Mouse (Mus musculus) hindbrain, embryonic 12.5 days (tissue): ENCODE measurements around the gene Rnaseh2b. TPM values are rescaled to one million over a fixed set of nuclear protein-coding genes. Genes with fewer than 3 reads are reported as not detected.
A peak's percentile ranks its signal among the peaks of the same experiment; 100 is the strongest.

ENCODE experiments used
- ATAC-seq: fragments of 200-750 bp; cut with Nextera tagmentation; 2 replicates; pipeline ENCODE4 v1.8.0; 2017; ENCODE audit warnings: moderate TSS enrichment; ENCODE audit not compliant: low FRiP score
- H3K27ac ChIP-seq: fragments of 300-500 bp; sonication (generic); 2 replicates; pipeline ENCODE4 v1.5.1; 2016; ENCODE audit warnings: mild to moderate bottlenecking
- H3K27me3 ChIP-seq: fragments of 300-500 bp; sonication (generic); 2 replicates; pipeline ENCODE4 v1.6.1; 2016; ENCODE audit warnings: mild to moderate bottlenecking
- H3K36me3 ChIP-seq: fragments of 300-500 bp; sonication (generic); 2 replicates; pipeline ENCODE4 v1.6.1; 2016; ENCODE audit warnings: mild to moderate bottlenecking
- H3K4me1 ChIP-seq: fragments of 300-500 bp; sonication (generic); 2 replicates; pipeline ENCODE4 v1.6.1; 2016
- H3K4me2 ChIP-seq: fragments of 300-500 bp; sonication (generic); replicated peaks from 2 replicates; pipeline ENCODE4 v1.6.1; 2016; ENCODE audit warnings: mild to moderate bottlenecking
- H3K4me3 ChIP-seq: fragments of 300-500 bp; sonication (generic); 2 replicates; pipeline ENCODE4 v1.5.1; 2016; ENCODE audit warnings: mild to moderate bottlenecking
- H3K9ac ChIP-seq: fragments of 300-500 bp; sonication (generic); 2 replicates; pipeline ENCODE4 v1.6.1; 2016; ENCODE audit warnings: mild to moderate bottlenecking, moderate library complexity
- H3K9me3 ChIP-seq: fragments of 300-500 bp; sonication (generic); replicated peaks from 2 replicates; pipeline ENCODE4 v1.6.1; 2016; ENCODE audit warnings: mild to moderate bottlenecking
- WGBS: fragments of 180-500 bp; shearing (Covaris S2); methylation state at CpG from one replicate; pipeline ENCODE4 v1.1.7; 2016; 5-methylcytosine and 5-hydroxymethylcytosine counted together
- polyA plus RNA-seq: library from polyadenylated mRNA; unstranded; fragments of >200 nt; fragmentation: Nextera tagmentation; extraction: Ambion mirVana; gene quantifications from 2 replicates; pipeline ENCODE4 v1.2.1, GENCODE M21; 2016

Rnaseh2b gene
- polyA plus RNA-seq, 1 experiment from 2014 or later: 37.4 TPM

DNA sequence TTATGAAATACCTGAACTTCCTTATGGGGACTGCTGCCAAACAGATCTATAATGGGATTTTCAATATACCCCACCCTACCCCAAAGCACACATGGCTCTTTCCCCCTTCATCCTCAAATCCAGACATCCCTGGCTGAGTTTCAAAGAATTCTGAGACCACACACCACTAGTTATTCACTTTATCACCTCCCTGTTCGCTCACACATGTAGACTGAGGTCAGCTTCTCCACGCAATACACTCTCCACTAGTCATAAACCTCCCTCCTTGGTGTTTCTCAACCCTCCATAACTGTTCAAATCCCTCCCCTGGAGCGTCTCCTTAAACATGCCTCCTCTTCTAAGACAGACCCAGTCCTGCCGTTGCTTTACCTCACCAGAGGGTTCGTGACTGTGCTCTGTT lies 31.1 kb downstream of the Rnaseh2b start:
- no peak overlapping the region for H3K4me3 ChIP-seq
- no peak overlapping the region for H3K4me2 ChIP-seq
- WGBS: 91% methylated on average over 5 of the region's 5 CpGs
- no peaks in the 10 kb centered on the region for H3K27me3 ChIP-seq
- no peak overlapping the region for H3K27ac ChIP-seq
- no peaks in the 10 kb centered on the region for H3K36me3 ChIP-seq
- H3K9me3 ChIP-seq: no peaks in the 10 kb centered on the region
- no peaks in the 10 kb centered on the region for H3K4me1 ChIP-seq
- ATAC-seq: no peak
- H3K9ac ChIP-seq: no peak overlapping the region

DNA sequence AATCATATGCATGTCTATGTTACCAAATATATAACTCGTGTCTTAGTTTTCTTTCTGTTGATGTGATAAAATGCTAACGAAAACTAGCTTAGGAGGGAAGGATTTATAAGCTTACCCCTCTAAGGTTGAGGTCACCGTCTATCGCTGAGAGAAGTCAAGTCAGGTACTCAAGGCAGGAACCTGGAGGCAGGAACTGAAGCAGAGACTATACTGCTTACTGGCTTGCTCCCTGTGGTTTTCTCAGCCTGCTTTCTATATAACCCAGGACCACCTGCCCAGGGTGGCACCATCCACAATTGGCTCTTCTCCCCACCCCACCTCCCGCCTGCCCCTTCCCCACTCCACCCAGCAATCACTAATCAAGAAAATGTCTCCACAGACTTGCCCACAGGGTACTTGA lies 32.6 kb downstream of the Rnaseh2b start:
- H3K36me3 ChIP-seq: no peaks in the 10 kb centered on the region
- H3K4me1 ChIP-seq: no peaks in the 10 kb centered on the region
- no peaks in the 10 kb centered on the region for H3K27me3 ChIP-seq
- WGBS: 97% methylated on average over 5 of the region's 5 CpGs
- no peak overlapping the region for H3K9ac ChIP-seq
- no peaks in the 10 kb centered on the region for H3K9me3 ChIP-seq
- no peak overlapping the region for H3K4me2 ChIP-seq
- H3K27ac ChIP-seq: no peak overlapping the region
- H3K4me3 ChIP-seq: no peak overlapping the region
- no peak for ATAC-seq

DNA sequence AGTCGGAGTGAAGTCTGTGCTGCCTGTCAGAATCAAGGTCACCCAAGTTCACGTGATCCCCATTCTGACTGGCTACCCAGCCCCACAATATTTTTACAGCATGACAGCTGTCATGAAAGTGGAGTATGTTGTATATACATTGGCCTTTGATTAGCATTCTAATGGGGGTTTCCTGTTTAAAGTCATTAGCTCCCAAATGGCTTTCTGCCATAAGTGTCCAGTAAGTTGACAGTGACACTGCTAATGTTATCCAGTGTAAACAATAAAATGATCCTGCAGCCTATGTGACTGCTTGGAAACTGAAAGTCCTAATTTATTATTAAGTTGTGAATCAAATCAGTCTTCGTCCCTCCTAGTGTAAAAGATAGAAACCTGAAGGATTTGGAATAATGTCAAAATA lies 33.6 kb downstream of the Rnaseh2b start:
- no peak overlapping the region for H3K4me3 ChIP-seq
- no peak overlapping the region for H3K27ac ChIP-seq
- H3K9me3 ChIP-seq: no peaks in the 10 kb centered on the region
- H3K9ac ChIP-seq: no peak overlapping the region
- ATAC-seq: no peak
- H3K4me1 ChIP-seq: no peaks in the 10 kb centered on the region
- no peaks in the 10 kb centered on the region for H3K36me3 ChIP-seq
- H3K27me3 ChIP-seq: no peaks in the 10 kb centered on the region
- 78% methylated on average over 3 of the region's 3 CpGs for WGBS
- H3K4me2 ChIP-seq: no peak overlapping the region

DNA sequence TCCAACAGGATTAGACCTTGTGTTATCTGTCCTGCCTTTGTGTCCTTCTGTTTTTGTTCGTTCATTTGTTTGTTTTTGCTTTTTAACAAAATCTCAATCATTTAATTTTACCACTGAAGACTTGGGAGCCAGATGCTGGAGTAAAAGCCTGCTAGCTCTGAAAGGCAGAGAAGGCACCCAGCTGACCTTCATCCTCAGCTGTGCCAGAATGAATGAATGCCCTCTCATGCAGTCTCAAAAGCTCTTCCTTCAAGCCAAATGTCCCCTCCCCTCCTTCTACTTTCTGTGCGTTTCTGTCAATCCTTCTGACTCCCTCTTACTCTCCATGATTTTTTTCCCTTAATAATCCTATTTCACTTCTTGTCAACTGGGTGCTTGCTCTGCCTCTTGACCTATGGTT lies 34.8 kb downstream of the Rnaseh2b start:
- H3K9ac ChIP-seq: no peak overlapping the region
- 36% methylated on average over 2 of the region's 2 CpGs for WGBS
- no peak for ATAC-seq
- peaks cover 5% of the 10 kb centered on the region for H3K4me1 ChIP-seq
- no peak overlapping the region for H3K27ac ChIP-seq
- no peaks in the 10 kb centered on the region for H3K27me3 ChIP-seq
- H3K9me3 ChIP-seq: no peaks in the 10 kb centered on the region
- no peak overlapping the region for H3K4me3 ChIP-seq
- no peaks in the 10 kb centered on the region for H3K36me3 ChIP-seq
- H3K4me2 ChIP-seq: no peak overlapping the region

DNA sequence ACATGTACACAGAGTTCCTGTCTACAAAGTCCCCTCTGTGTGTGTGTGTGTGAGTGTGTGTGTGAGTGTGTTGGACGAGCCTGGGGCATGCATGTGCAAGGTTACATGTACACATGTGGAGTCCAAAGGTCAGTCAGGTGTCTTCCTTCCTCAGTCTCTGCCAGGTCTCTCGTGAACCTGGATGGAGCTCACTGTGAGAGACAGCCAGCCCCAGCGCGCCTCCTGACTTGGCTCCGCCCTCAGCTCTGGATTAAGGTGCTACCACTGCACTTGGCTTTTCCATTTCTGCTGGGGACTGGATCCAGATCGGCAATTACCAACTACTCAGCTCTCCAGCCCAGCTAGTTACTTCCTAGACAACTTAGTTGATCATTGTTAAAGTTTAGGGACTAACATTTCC lies 36.2 kb downstream of the Rnaseh2b start:
- Histone ChIP-seq H3K4me1 (peaks cover 16% of the 10 kb centered on the region), H3K4me2 (no peak overlapping the region), H3K27me3 (no peaks in the 10 kb centered on the region), H3K4me3 (no peak overlapping the region), H3K36me3 (no peaks in the 10 kb centered on the region), H3K9me3 (no peaks in the 10 kb centered on the region), H3K9ac (no peak overlapping the region), H3K27ac (no peak overlapping the region)
- no peak for ATAC-seq
- 53% methylated on average over 6 of the region's 6 CpGs for WGBS

DNA sequence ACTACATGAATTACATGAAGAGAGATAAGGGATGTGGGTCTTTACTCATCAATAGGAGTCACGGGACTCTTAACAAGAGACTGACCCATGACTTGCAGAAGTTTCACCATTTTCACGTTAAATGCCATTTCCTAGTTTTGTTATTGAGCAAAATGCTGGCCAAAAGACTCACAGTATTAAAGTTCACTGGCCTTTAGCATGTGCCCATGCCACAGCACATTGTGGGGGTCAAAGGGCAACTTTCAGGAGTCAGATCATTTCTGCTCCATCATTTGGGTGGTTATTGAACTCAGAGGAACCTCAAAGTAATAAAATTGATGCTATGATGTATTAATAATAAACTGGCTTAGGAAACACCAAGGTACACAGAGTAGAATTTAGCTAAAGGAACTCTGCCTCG lies 37.2 kb downstream of the Rnaseh2b start:
- Histone ChIP-seq H3K9me3 (no peaks in the 10 kb centered on the region), H3K9ac (no peak overlapping the region), H3K4me1 (peaks cover 16% of the 10 kb centered on the region), H3K27me3 (no peaks in the 10 kb centered on the region), H3K4me3 (no peak overlapping the region), H3K36me3 (no peaks in the 10 kb centered on the region), H3K4me2 (no peak overlapping the region), H3K27ac (no peak overlapping the region)
- WGBS: 80% methylated on average over 3 of the region's 3 CpGs
- no peak for ATAC-seq

DNA sequence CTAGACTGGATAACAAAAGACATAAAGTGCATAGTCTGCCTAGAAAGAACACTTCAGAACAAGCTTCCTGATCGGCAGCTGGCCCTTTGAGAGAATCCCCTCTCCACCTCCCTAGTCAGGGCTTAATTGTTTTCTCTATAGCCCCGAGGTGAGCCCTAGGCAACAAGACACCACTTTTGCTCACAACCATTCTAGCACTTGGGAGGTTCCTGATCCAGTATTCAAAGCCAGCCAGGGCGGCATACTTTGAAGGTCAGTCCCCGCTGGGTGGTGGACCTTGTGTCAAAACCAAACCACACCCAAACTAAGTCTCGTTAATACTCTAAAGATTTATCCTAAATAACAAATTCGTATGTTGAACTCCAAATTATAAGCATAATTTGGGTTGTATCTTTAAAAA lies 39.1 kb downstream of the Rnaseh2b start:
- 19% methylated on average over 6 of the region's 6 CpGs for WGBS
- H3K27me3 ChIP-seq: no peaks in the 10 kb centered on the region
- no peak overlapping the region for H3K27ac ChIP-seq
- peak overlapping the region; percentile 69 for H3K4me3 ChIP-seq
- no peak for ATAC-seq
- H3K9me3 ChIP-seq: no peaks in the 10 kb centered on the region
- peak overlapping the region; percentile 84 for H3K4me2 ChIP-seq
- H3K9ac ChIP-seq: 0 out of 2 replicates have a peak overlapping the region, but pooled peaks have one; percentile 9
- no peaks in the 10 kb centered on the region for H3K36me3 ChIP-seq
- peaks cover 19% of the 10 kb centered on the region for H3K4me1 ChIP-seq

DNA sequence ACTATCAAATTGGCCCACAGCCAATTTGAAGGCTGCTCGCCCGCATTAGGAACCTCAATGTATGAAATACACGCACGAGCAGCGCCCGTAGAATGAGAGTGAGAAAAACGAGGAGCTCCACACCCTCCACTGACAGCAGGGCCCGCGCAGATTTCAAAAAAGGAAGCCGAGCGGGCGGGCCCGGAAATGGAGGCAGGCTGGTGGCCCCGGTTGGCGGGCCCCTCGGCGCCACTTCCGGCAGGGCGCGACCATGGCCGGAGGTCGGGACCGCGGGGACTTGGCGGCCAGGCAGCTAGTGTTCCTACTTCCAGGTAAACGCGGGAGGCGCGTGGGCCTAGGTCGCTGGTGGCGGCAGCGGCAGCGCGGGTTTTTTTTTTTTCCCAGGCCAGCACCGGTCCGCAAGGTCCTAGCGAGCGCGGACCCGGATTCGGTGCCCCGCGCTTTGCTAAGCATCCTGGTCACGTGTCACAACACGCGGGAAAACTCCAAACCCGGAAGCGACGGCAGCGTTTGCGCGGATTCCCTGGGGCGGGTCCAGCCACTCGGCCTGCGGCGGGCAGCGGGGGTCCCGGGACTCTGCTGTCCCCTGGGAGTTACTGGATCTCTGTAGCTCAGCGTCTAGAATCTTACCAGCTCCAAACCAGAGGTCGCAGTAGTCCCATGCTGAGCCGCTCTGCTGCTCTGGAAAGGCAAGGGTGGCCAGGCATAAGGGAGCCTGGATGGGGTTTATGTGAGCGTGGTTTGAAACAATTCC lies 39.7 kb downstream of the Rnaseh2b start:
- peak; percentile 95 for ATAC-seq
- Histone ChIP-seq H3K9me3 (no peaks in the 10 kb centered on the region), H3K9ac (peak overlapping the region; percentile 78), H3K4me2 (peak overlapping the region; percentile 84), H3K27ac (peak overlapping the region; percentile 72), H3K27me3 (no peaks in the 10 kb centered on the region), H3K4me1 (peaks cover 19% of the 10 kb centered on the region), H3K36me3 (no peaks in the 10 kb centered on the region), H3K4me3 (peak overlapping the region; percentile 69)
- WGBS: under 1% methylated on average over 62 of the region's 62 CpGs

DNA sequence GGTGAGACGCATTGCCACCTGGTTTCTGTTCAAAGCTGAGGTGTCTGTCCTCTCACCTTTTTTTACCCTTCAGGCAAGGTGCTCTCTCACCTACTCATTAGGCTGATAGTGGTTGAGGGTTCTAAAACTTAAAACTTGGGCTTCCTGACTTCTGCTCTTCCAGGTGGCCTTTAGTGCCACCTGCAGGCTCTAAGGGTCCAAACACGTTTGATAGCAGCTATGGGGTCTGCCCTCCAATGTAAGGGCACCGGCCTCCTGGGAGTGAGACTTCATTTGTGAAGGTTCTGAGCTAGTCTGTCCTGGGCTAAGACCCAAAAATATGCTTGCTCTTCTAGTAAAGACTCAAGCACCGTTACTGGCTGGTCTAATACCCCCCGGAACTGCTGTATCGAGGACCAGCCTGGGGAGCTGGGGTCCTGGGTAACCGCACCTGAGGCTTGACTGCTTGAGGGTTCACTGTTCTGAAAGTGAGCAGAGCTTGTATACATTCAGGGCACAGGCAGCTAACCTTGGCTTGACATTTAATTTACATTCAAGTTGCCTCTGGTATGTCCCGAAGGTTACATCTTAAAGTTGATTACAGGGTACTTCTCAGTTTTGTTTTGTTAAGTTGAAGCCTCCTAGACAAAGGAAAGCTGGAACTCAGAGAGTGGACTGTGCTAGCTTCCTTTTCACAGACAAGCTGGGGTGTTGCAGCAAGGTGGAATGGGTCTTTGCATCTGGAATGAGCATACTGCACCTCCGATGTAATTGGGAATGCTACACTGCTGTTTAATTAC lies 41.7 kb downstream of the Rnaseh2b start:
- Histone ChIP-seq H3K27ac (no peak overlapping the region), H3K4me1 (peaks cover 19% of the 10 kb centered on the region), H3K27me3 (no peaks in the 10 kb centered on the region), H3K9ac (no peak overlapping the region), H3K4me3 (no peak overlapping the region), H3K9me3 (no peaks in the 10 kb centered on the region), H3K4me2 (no peak overlapping the region), H3K36me3 (no peaks in the 10 kb centered on the region)
- WGBS: 82% methylated on average over 9 of the region's 9 CpGs
- ATAC-seq: no peak

DNA sequence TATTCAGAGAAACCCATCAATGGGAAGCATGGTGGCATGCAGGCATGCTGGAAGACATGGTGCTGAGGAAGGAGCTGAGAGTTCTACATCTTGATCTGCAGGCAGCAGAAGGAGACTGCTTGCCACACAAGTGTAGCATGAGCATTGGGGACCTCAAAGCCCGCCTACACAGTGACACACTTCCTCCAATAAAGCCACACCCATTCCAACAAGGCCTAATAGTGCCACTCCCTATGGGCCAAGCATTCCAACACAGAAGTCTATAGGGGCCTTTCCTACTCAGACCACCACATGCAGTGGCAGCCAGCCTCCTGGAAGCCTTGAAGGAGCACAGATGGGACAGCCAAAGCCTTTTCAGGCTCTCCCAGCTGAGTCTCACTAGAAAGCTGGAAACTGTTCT lies 46.8 kb downstream of the Rnaseh2b start:
- WGBS: 94% methylated on average over 1 of the region's 1 CpGs
- Histone ChIP-seq H3K4me2 (no peak overlapping the region), H3K27ac (no peak overlapping the region), H3K9me3 (no peaks in the 10 kb centered on the region), H3K9ac (no peak overlapping the region), H3K4me1 (peaks cover 2% of the 10 kb centered on the region; the same call in 1 of the 2 replicates), H3K27me3 (no peaks in the 10 kb centered on the region), H3K4me3 (no peak overlapping the region), H3K36me3 (no peaks in the 10 kb centered on the region)
- ATAC-seq: no peak

DNA sequence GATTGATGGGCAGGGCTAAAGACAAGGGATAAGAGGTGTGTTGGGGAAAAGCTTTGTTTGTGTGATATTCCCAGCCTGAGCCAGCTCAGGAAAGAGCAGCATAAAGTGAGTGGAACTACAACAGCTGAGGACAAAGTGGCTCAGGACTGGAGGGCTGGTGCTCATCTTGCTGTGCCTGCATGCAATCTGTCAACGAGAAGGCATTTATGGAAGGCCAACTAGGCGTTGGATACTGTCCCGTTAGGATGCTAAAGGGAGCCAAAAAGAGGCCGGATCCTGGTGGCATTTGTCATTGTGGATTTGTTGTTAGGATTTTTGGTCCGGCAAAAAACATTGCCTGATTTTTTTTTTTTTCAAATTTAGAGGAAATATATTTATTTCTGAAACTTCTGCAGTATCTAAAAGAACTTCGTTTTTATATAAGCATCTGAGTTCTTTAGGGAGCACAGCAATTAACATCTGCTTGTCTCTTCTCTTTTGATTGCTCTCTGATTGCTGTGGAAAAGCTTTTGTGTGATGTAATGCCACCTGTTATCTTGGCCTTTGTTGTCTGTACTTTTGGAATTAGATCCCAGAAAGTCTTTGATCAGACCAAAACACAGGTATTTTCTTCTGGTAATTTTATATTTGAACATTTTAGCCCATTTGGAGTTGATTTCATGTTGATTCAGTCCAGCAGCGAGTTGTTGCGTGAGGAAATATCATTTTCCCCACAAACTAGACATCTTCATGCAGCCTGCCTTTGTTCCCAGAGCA lies 49.7 kb downstream of the Rnaseh2b start:
- Histone ChIP-seq H3K9ac (no peak overlapping the region), H3K4me2 (no peak overlapping the region), H3K4me3 (no peak overlapping the region), H3K27ac (no peak overlapping the region), H3K36me3 (no peaks in the 10 kb centered on the region), H3K27me3 (no peaks in the 10 kb centered on the region), H3K4me1 (peaks cover 5% of the 10 kb centered on the region; the same call in 1 of the 2 replicates), H3K9me3 (no peaks in the 10 kb centered on the region)
- no peak for ATAC-seq
- WGBS: 70% methylated on average over 8 of the region's 8 CpGs

DNA sequence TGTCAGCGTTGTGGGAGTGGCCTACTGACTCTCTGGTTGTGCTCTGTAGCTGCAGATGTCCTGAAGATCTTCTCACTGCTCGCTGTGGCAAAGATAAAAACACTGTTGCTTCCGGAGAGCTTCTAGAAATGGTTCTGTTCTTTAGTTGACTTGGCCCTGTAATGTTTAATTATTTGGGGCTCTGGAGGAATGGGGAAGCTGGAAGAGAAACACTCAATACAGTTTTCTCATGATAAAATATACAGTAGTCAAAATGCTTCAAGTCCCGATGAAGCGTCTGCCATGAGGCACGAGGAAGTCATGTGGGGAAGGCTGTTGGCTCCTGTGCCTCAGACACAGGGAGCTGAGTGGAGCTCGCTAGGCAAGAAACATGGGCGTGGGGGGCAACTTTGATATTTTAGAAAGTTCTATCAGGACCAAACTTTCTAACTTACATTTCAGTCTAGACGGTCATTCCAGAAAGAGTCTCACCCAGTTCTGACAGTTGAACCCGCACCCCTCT lies 50.3 kb downstream of the Rnaseh2b start:
- Histone ChIP-seq H3K27me3 (no peaks in the 10 kb centered on the region), H3K9me3 (no peaks in the 10 kb centered on the region), H3K4me1 (peaks cover 5% of the 10 kb centered on the region; the same call in 1 of the 2 replicates), H3K4me3 (no peak overlapping the region), H3K36me3 (no peaks in the 10 kb centered on the region), H3K4me2 (no peak overlapping the region), H3K27ac (no peak overlapping the region), H3K9ac (no peak overlapping the region)
- no peak for ATAC-seq
- WGBS: 74% methylated on average over 10 of the region's 10 CpGs
